Mouse (Mus musculus) stomach, embryonic 14.5 days (tissue): ENCODE results near the gene Nat8f6. TPM values are rescaled to one million over a fixed set of nuclear protein-coding genes. Genes with fewer than 3 reads are reported as not detected.
"Not testable (repeated sequence)": the region's sequence is repeated elsewhere in the genome, so short reads cannot be mapped to it uniquely, and the experiment has no call there.

ENCODE experiments used
- ATAC-seq: fragments of 200-750 bp; cut with Nextera tagmentation; 2 replicates; pipeline ENCODE4 v1.8.0; 2017; ENCODE audit warnings: low read depth, moderate TSS enrichment; ENCODE audit not compliant: insufficient number of reproducible peaks, insufficient read depth, low FRiP score
- H3K27ac ChIP-seq: fragments of 300-500 bp; sonication (generic); 2 replicates; pipeline ENCODE4 v1.5.1; 2014; ENCODE audit warnings: mild to moderate bottlenecking, low read length, moderate library complexity, mixed read lengths
- H3K27me3 ChIP-seq: fragments of 300-500 bp; sonication (generic); 2 replicates; pipeline ENCODE4 v1.6.1; 2014; ENCODE audit warnings: low read length, control low read depth, mixed read lengths; ENCODE audit not compliant: control insufficient read depth, insufficient read depth
- H3K36me3 ChIP-seq: fragments of 300-500 bp; sonication (generic); 2 replicates; pipeline ENCODE4 v1.6.1; 2014; ENCODE audit warnings: mild to moderate bottlenecking, control low read depth, low read length, moderate library complexity, mixed read lengths; ENCODE audit not compliant: control insufficient read depth, insufficient read depth
- H3K4me1 ChIP-seq: fragments of 300-500 bp; sonication (generic); 2 replicates; pipeline ENCODE4 v1.6.1; 2014; ENCODE audit warnings: low read length, control low read depth, mixed read lengths; ENCODE audit not compliant: control insufficient read depth, insufficient read depth
- H3K4me2 ChIP-seq: fragments of 300-500 bp; sonication (generic); replicated peaks from 2 replicates; pipeline ENCODE4 v1.6.1; 2014; ENCODE audit warnings: low read depth, low read length, control low read depth
- H3K4me3 ChIP-seq: fragments of 300-500 bp; sonication (generic); 2 replicates; pipeline ENCODE4 v1.5.1; 2014; ENCODE audit warnings: low read depth, low read length, control low read depth
- H3K9ac ChIP-seq: fragments of 300-500 bp; sonication (generic); replicated peaks from 2 replicates; pipeline ENCODE4 v1.6.1; 2014; ENCODE audit warnings: low read depth, mild to moderate bottlenecking, control low read depth, low read length, moderate library complexity, mixed read lengths
- H3K9me3 ChIP-seq: fragments of 300-500 bp; sonication (generic); 2 replicates; pipeline ENCODE4 v1.6.1; 2016; ENCODE audit warnings: low read depth, low read length, control low read depth; ENCODE audit not compliant: control insufficient read depth
- WGBS: fragments of 180-500 bp; shearing (Covaris S2); extraction: QIAGEN DNeasy Blood & Tissue Kit; methylation state at CpG from one replicate; pipeline ENCODE4 v1.1.7; 2014; 5-methylcytosine and 5-hydroxymethylcytosine counted together
- microRNA-seq: library from miRNA; unstranded; fragments of <30 nt; microRNA quantifications from one replicate; pipeline ENCODE4, GENCODE M21; 2016
- polyA plus RNA-seq: library from polyadenylated mRNA; unstranded; fragments of >200 nt; fragmentation: Nextera tagmentation; extraction: Ambion mirVana; gene quantifications from 2 replicates; pipeline ENCODE4 v1.2.1, GENCODE M21; 2014

Nat8f6 gene
- polyA plus RNA-seq, 1 experiment from 2014 or later = not detected

- not testable (repeated sequence) for H3K4me2 ChIP-seq, H3K4me1 ChIP-seq, H3K27me3 ChIP-seq, H3K27ac ChIP-seq, H3K36me3 ChIP-seq, H3K4me3 ChIP-seq, ATAC-seq, H3K9ac ChIP-seq, H3K9me3 ChIP-seq
- WGBS = 91% methylated on average over 2 of the region's 3 CpGs
Observed at GRCm38 (mm10) chr6:85810514-85810913, 10.2 kb downstream of the Nat8f6 start.

GRCm38 (mm10) chr6:85809784-85810183 is 11.0 kb downstream of the Nat8f6 start:
- H3K36me3 ChIP-seq, H3K9me3 ChIP-seq, H3K4me1 ChIP-seq, H3K4me3 ChIP-seq, H3K27ac ChIP-seq, ATAC-seq, H3K4me2 ChIP-seq, H3K9ac ChIP-seq, H3K27me3 ChIP-seq: not testable (repeated sequence)
- 70% methylated on average over 2 of the region's 3 CpGs for WGBS

- H3K4me3 ChIP-seq, H3K4me1 ChIP-seq, H3K9ac ChIP-seq, H3K27me3 ChIP-seq, H3K36me3 ChIP-seq, ATAC-seq, H3K4me2 ChIP-seq, H3K27ac ChIP-seq, H3K9me3 ChIP-seq: not testable (repeated sequence)
- WGBS = 81% methylated on average over 5 of the region's 5 CpGs
Observed at GRCm38 (mm10) chr6:85803180-85803579, 17.6 kb downstream of the Nat8f6 start.

- not testable (repeated sequence) for H3K4me3 ChIP-seq, H3K36me3 ChIP-seq, H3K4me2 ChIP-seq, ATAC-seq, H3K27ac ChIP-seq, H3K4me1 ChIP-seq, H3K9ac ChIP-seq, H3K9me3 ChIP-seq, H3K27me3 ChIP-seq
- 62% methylated on average over 13 of the region's 13 CpGs for WGBS
Observed at GRCm38 (mm10) chr6:85765532-85765931, 55.2 kb downstream of the Nat8f6 start, which contains the start of gene Nat8f3. Gene Nat8f3, minus strand, starts transcription at chr6:85765754.

- not testable (repeated sequence) for ATAC-seq, H3K27me3 ChIP-seq, H3K27ac ChIP-seq, H3K4me2 ChIP-seq, H3K9ac ChIP-seq, H3K9me3 ChIP-seq, H3K4me1 ChIP-seq, H3K36me3 ChIP-seq, H3K4me3 ChIP-seq
- 77% methylated on average over 5 of the region's 6 CpGs for WGBS
Observed at GRCm38 (mm10) chr6:85763127-85764070, 57.4 kb downstream of the Nat8f6 start.

- H3K27ac ChIP-seq, H3K4me2 ChIP-seq, H3K4me3 ChIP-seq, H3K9ac ChIP-seq, H3K9me3 ChIP-seq, ATAC-seq, H3K4me1 ChIP-seq, H3K36me3 ChIP-seq, H3K27me3 ChIP-seq: not testable (repeated sequence)
- WGBS = 78% methylated on average over 1 of the region's 2 CpGs
Observed at GRCm38 (mm10) chr6:85762678-85763077, 58.1 kb downstream of the Nat8f6 start.

Small RNA genes within 50 kb of the gene (microRNA-seq; reads per million reads assigned to microRNA genes)
- gene Mir6375 = not detected

Other genes with a start within 250 kb of the Nat8f6 start
- 8.8 and 8.9 TPM in 2 replicates for gene Alms1, start 233.4 kb downstream of the Nat8f6 start, polyA plus RNA-seq
- not detected in 2 replicates for gene Nat8f7, start 107.7 kb downstream of the Nat8f6 start, polyA plus RNA-seq
- gene Nat8f3, start 55.2 kb downstream of the Nat8f6 start, polyA plus RNA-seq = not detected in 2 replicates
- not detected in 2 replicates for gene Nat8f5, start within 50 bp of the Nat8f6 start, polyA plus RNA-seq
- gene Nat8, start 11.1 kb upstream of the Nat8f6 start, polyA plus RNA-seq = not detected in 2 replicates
- gene Nat8f2, start 48.2 kb upstream of the Nat8f6 start, polyA plus RNA-seq = not detected in 2 replicates
- gene Nat8f4, start 83.9 kb upstream of the Nat8f6 start, polyA plus RNA-seq = 4.8 and 6.4 TPM in 2 replicates
- 30.1 and 32.5 TPM in 2 replicates for gene Tprkb, start 90.9 kb upstream of the Nat8f6 start, polyA plus RNA-seq
- gene Nat8f1, start 94.7 kb upstream of the Nat8f6 start, polyA plus RNA-seq = 4.4 and 5.6 TPM in 2 replicates
- gene Dusp11, start 140.7 kb upstream of the Nat8f6 start, polyA plus RNA-seq = 60.0 and 66.2 TPM in 2 replicates
- not detected in 2 replicates for gene Figla, start 195.2 kb upstream of the Nat8f6 start, polyA plus RNA-seq
- 7.1 and 7.7 TPM in 2 replicates for gene Add2, start 207.7 kb upstream of the Nat8f6 start, polyA plus RNA-seq